Mouse (Mus musculus) cerebellum, postnatal 36 days (tissue): ENCODE results near the gene Ckb.
"Not testable (repeated sequence)": the region's sequence is repeated elsewhere in the genome, so short reads cannot be mapped to it uniquely, and the experiment has no call there.

ENCODE experiments used
- DNase-seq, 2 experiments: peaks; one replicate each; pipeline ENCODE4 v3.0.0; 2021 to 2022; ENCODE audit warnings: mixed read lengths in 2 of 2

Ckb gene

GRCm38 (mm10) chr12:111672176-111672575, at the start of gene Ckb:
Gene Ckb, minus strand, starts transcription at chr12:111672338.
- DNase-seq: peak; percentile 93

GRCm38 (mm10) chr12:111720222-111720621, 48.1 kb upstream of the Ckb start:
- DNase-seq: no peak

- DNase-seq: peak; percentile 70 to 71
Measured at GRCm38 (mm10) chr12:111718656-111719055, 46.5 kb upstream of the Ckb start.

GRCm38 (mm10) chr12:111716505-111716904, 44.4 kb upstream of the Ckb start:
- no peak for DNase-seq

GRCm38 (mm10) chr12:111713880-111714279, 41.7 kb upstream of the Ckb start:
- DNase-seq: not testable (repeated sequence)

- DNase-seq: peak; percentile 94 to 95
Measured at GRCm38 (mm10) chr12:111713004-111713651, 41.0 kb upstream of the Ckb start, which contains the start of the genes Bag5 and Apopt1. Gene Bag5, minus strand, starts transcription at chr12:111713257. Gene Apopt1, plus strand, starts transcription at chr12:111713261.

GRCm38 (mm10) chr12:111712476-111712875, 40.3 kb upstream of the Ckb start:
- DNase-seq: peak in 1 of 2 experiments; percentile 26

GRCm38 (mm10) chr12:111710091-111710490, 38.0 kb upstream of the Ckb start:
- DNase-seq: no peak

- no peak for DNase-seq
Measured at GRCm38 (mm10) chr12:111708181-111708580, 36.0 kb upstream of the Ckb start.

GRCm38 (mm10) chr12:111705186-111705973, 33.2 kb upstream of the Ckb start:
- DNase-seq: no peak

GRCm38 (mm10) chr12:111704609-111705008, 32.5 kb upstream of the Ckb start:
- DNase-seq: no peak

GRCm38 (mm10) chr12:111703301-111703700, 31.2 kb upstream of the Ckb start:
- no peak for DNase-seq

GRCm38 (mm10) chr12:111700920-111701458, 28.9 kb upstream of the Ckb start:
- DNase-seq: no peak

- DNase-seq: no peak
Measured at GRCm38 (mm10) chr12:111699542-111699941, 27.4 kb upstream of the Ckb start.

GRCm38 (mm10) chr12:111698346-111698913, 26.3 kb upstream of the Ckb start:
- DNase-seq: peak; percentile 68

- DNase-seq: peak in 1 of 2 experiments; percentile 15
Measured at GRCm38 (mm10) chr12:111697708-111698107, 25.6 kb upstream of the Ckb start.

GRCm38 (mm10) chr12:111696239-111696638, 24.1 kb upstream of the Ckb start:
- peak; percentile 82 to 86 for DNase-seq

GRCm38 (mm10) chr12:111694880-111695804, 23.0 kb upstream of the Ckb start:
- peak; percentile 30 to 36 for DNase-seq

- DNase-seq: no peak
Measured at GRCm38 (mm10) chr12:111694271-111694781, 22.2 kb upstream of the Ckb start.

GRCm38 (mm10) chr12:111693341-111694270, 21.5 kb upstream of the Ckb start:
- peak; percentile 32 to 38 for DNase-seq

- peak in 1 of 2 experiments; percentile 6 for DNase-seq
Measured at GRCm38 (mm10) chr12:111692899-111693298, 20.8 kb upstream of the Ckb start.
